Mouse (Mus musculus): ENCODE measurements at regions not wholly inside any gene's neighbourhood (a gene's known extent, or its start where the extent isn't known, plus 50 kb on each side); places are given as distances from the start of the nearest gene placed in this dataset.

- Histone ChIP-seq H3K27ac (ENCODE audit: poor library complexity, severe bottlenecking) (no peak overlapping the region), H3K4me1 (replicated peaks) (peaks cover under 1% of the 10 kb centered on the region; the same call in 1 of the 2 replicates), H3K9me3 (replicated peaks) (no peaks in the 10 kb centered on the region), H3K4me3 (no peak overlapping the region), H3K9ac (no peak overlapping the region), H3K4me2 (no peak overlapping the region), H3K27me3 (replicated peaks) (no peaks in the 10 kb centered on the region), H3K36me3 (no peaks in the 10 kb centered on the region)
- no peak for ATAC-seq (ENCODE audit: insufficient number of reproducible peaks, low FRiP score)
- 84% methylated on average over 3 of the region's 3 CpGs for WGBS
Measured at GRCm38 (mm10) chr15:67342050-67342449, 841.3 kb upstream of the Lrrc6 start.

DNA sequence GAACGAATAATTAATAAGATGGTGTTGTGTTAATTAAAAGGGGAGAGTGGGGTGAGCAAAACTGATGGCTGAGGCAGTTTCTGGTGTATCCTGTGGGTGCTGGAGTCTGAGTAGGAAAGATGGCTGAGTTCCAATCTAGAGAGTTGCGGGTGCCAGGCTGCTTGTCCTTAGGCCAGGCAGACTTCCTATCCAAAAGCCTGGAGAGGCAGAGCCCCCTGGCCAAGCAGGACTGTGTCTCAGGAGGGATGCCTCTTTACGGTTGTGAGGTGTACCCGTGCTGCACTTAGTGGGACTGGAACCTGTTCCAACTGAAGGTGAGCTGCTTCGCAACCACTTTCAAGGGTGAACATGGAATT lies 836.3 kb upstream of the Lrrc6 start:
- ATAC-seq (ENCODE audit: insufficient number of reproducible peaks, low FRiP score) = no peak
- peaks cover 12% of the 10 kb centered on the region for H3K4me1 ChIP-seq (replicated peaks)
- H3K9ac ChIP-seq = no peak overlapping the region
- H3K27ac ChIP-seq (ENCODE audit: poor library complexity, severe bottlenecking) = no peak overlapping the region
- no peaks in the 10 kb centered on the region for H3K9me3 ChIP-seq (replicated peaks)
- no peak overlapping the region for H3K4me2 ChIP-seq
- no peaks in the 10 kb centered on the region for H3K27me3 ChIP-seq (replicated peaks)
- WGBS = 82% methylated on average over 5 of the region's 5 CpGs
- H3K4me3 ChIP-seq = no peak overlapping the region
- H3K36me3 ChIP-seq = no peaks in the 10 kb centered on the region

- no peak overlapping the region for H3K4me3 ChIP-seq
- H3K4me1 ChIP-seq (replicated peaks) = peaks cover 12% of the 10 kb centered on the region
- ATAC-seq (ENCODE audit: insufficient number of reproducible peaks, low FRiP score) = no peak
- 44% methylated on average over 5 of the region's 5 CpGs for WGBS
- no peak overlapping the region for H3K4me2 ChIP-seq
- no peaks in the 10 kb centered on the region for H3K27me3 ChIP-seq (replicated peaks)
- H3K36me3 ChIP-seq = no peaks in the 10 kb centered on the region
- no peak overlapping the region for H3K9ac ChIP-seq
- no peak overlapping the region for H3K27ac ChIP-seq (ENCODE audit: poor library complexity, severe bottlenecking)
- H3K9me3 ChIP-seq (replicated peaks) = no peaks in the 10 kb centered on the region
Measured at GRCm38 (mm10) chr15:67336294-67337039, 835.8 kb upstream of the Lrrc6 start.

DNA sequence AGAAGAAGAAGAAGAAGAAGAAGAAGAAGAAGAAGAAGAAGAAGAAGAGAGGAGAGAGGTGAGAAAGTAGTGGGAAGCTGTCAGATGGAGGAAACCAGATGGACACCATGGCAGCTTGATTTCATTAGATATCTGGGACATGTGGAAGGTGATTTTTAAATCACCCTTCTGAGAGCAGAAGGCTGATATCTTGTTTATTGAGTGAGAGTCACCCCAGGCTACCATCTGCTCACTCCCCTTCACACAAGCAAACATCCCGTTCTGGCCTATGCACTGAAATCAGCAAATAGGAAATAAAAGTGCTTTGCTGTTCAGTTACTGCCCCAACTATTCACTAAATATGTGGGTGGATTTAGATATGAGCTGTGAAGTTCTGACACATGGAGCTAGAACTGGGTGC lies 831.8 kb upstream of the Lrrc6 start:
- no peak overlapping the region for H3K27ac ChIP-seq (ENCODE audit: poor library complexity, severe bottlenecking)
- H3K9ac ChIP-seq = no peak overlapping the region
- H3K9me3 ChIP-seq (replicated peaks) = no peaks in the 10 kb centered on the region
- no peak overlapping the region for H3K4me2 ChIP-seq
- H3K4me1 ChIP-seq (replicated peaks) = peaks cover 12% of the 10 kb centered on the region
- WGBS = 62% methylated on average over 1 of the region's 1 CpGs
- H3K27me3 ChIP-seq (replicated peaks) = no peaks in the 10 kb centered on the region
- ATAC-seq (ENCODE audit: insufficient number of reproducible peaks, low FRiP score) = no peak
- H3K36me3 ChIP-seq = no peaks in the 10 kb centered on the region
- no peak overlapping the region for H3K4me3 ChIP-seq

GRCm38 (mm10) chr15:67320292-67320691 lies 819.6 kb upstream of the Lrrc6 start:
- H3K4me3 ChIP-seq = no peak overlapping the region
- no peaks in the 10 kb centered on the region for H3K9me3 ChIP-seq (replicated peaks)
- no peaks in the 10 kb centered on the region for H3K4me1 ChIP-seq (replicated peaks)
- WGBS = 69% methylated on average over 2 of the region's 2 CpGs
- H3K27me3 ChIP-seq (replicated peaks) = no peaks in the 10 kb centered on the region
- H3K36me3 ChIP-seq = no peaks in the 10 kb centered on the region
- H3K9ac ChIP-seq = no peak overlapping the region
- ATAC-seq (ENCODE audit: insufficient number of reproducible peaks, low FRiP score) = no peak
- no peak overlapping the region for H3K4me2 ChIP-seq
- no peak overlapping the region for H3K27ac ChIP-seq (ENCODE audit: poor library complexity, severe bottlenecking)

DNA sequence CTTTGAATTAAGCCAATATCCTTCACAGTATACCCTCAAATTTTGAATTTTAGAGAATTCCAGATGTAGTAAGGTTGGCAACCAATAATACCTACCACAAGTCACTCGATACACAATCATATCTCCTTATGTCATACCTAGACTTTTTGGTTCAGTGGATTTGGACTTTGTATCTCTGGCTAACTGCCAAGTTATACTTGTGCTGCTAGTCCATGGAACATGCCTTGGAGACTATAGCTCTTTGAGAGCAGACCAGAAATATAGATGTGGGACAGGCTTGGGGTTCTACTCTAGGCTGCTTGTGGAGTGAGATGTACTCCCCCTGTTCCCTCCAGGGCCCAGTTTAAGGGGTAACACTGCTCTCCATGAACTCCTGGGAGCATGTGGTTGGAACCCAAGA lies 814.5 kb upstream of the Lrrc6 start:
- Histone ChIP-seq H3K9me3 (replicated peaks) (no peaks in the 10 kb centered on the region), H3K27ac (ENCODE audit: poor library complexity, severe bottlenecking) (no peak overlapping the region), H3K4me1 (replicated peaks) (no peaks in the 10 kb centered on the region), H3K4me2 (no peak overlapping the region), H3K9ac (no peak overlapping the region), H3K27me3 (replicated peaks) (no peaks in the 10 kb centered on the region), H3K36me3 (no peaks in the 10 kb centered on the region), H3K4me3 (no peak overlapping the region)
- no peak for ATAC-seq (ENCODE audit: insufficient number of reproducible peaks, low FRiP score)
- 86% methylated on average over 1 of the region's 1 CpGs for WGBS

- Histone ChIP-seq H3K27me3 (replicated peaks) (no peaks in the 10 kb centered on the region), H3K4me1 (replicated peaks) (no peaks in the 10 kb centered on the region)
- no peak for ATAC-seq (ENCODE audit: insufficient number of reproducible peaks, low FRiP score)
Measured at GRCm38 (mm10) chr15:67313648-67314047, 812.9 kb upstream of the Lrrc6 start.

GRCm38 (mm10) chr15:67305681-67306080 lies 805.0 kb upstream of the Lrrc6 start:
- Histone ChIP-seq H3K9ac (no peak overlapping the region), H3K27ac (ENCODE audit: poor library complexity, severe bottlenecking) (no peak overlapping the region), H3K4me3 (no peak overlapping the region), H3K36me3 (no peaks in the 10 kb centered on the region), H3K9me3 (replicated peaks) (no peaks in the 10 kb centered on the region), H3K4me1 (replicated peaks) (peaks cover 13% of the 10 kb centered on the region), H3K4me2 (no peak overlapping the region), H3K27me3 (replicated peaks) (no peaks in the 10 kb centered on the region)
- WGBS = 41% methylated on average over 1 of the region's 1 CpGs
- no peak for ATAC-seq (ENCODE audit: insufficient number of reproducible peaks, low FRiP score)

More at GRCm38 (mm10) chr15:67313648-67314047, 812.9 kb upstream of the Lrrc6 start:
- Histone ChIP-seq H3K9ac (no peak overlapping the region), H3K27ac (ENCODE audit: poor library complexity, severe bottlenecking) (no peak overlapping the region), H3K36me3 (no peaks in the 10 kb centered on the region), H3K4me2 (no peak overlapping the region), H3K9me3 (replicated peaks) (no peaks in the 10 kb centered on the region), H3K4me3 (no peak overlapping the region)

- H3K4me2 ChIP-seq = no peak overlapping the region
- no peaks in the 10 kb centered on the region for H3K36me3 ChIP-seq
- no peak overlapping the region for H3K27ac ChIP-seq (ENCODE audit: poor library complexity, severe bottlenecking)
- no peaks in the 10 kb centered on the region for H3K27me3 ChIP-seq (replicated peaks)
- no peak overlapping the region for H3K4me3 ChIP-seq
- peaks cover 16% of the 10 kb centered on the region for H3K4me1 ChIP-seq (replicated peaks)
- H3K9me3 ChIP-seq (replicated peaks) = no peaks in the 10 kb centered on the region
- no peak overlapping the region for H3K9ac ChIP-seq
- WGBS = 81% methylated on average over 1 of the region's 1 CpGs
- ATAC-seq (ENCODE audit: insufficient number of reproducible peaks, low FRiP score) = no peak
Measured at GRCm38 (mm10) chr15:67303804-67304203, 803.1 kb upstream of the Lrrc6 start.

- Histone ChIP-seq H3K9ac (no peak overlapping the region), H3K4me1 (replicated peaks) (peaks cover 16% of the 10 kb centered on the region), H3K36me3 (no peaks in the 10 kb centered on the region), H3K4me3 (no peak overlapping the region), H3K27ac (ENCODE audit: poor library complexity, severe bottlenecking) (no peak overlapping the region; the same call in 1 of the 2 replicates), H3K4me2 (no peak overlapping the region), H3K27me3 (replicated peaks) (no peaks in the 10 kb centered on the region), H3K9me3 (replicated peaks) (no peaks in the 10 kb centered on the region)
- WGBS = 37% methylated on average over 6 of the region's 6 CpGs
- no peak for ATAC-seq (ENCODE audit: insufficient number of reproducible peaks, low FRiP score)
Measured at GRCm38 (mm10) chr15:67301871-67302363, 801.2 kb upstream of the Lrrc6 start.

GRCm38 (mm10) chr15:67301024-67301423 lies 800.3 kb upstream of the Lrrc6 start:
- H3K36me3 ChIP-seq = no peaks in the 10 kb centered on the region
- H3K27ac ChIP-seq (ENCODE audit: poor library complexity, severe bottlenecking) = no peak overlapping the region
- H3K27me3 ChIP-seq (replicated peaks) = no peaks in the 10 kb centered on the region
- whole genome bisulfite sequencing = 31% methylated on average over 4 of the region's 4 CpGs
- H3K4me2 ChIP-seq = no peak overlapping the region
- H3K4me3 ChIP-seq = no peak overlapping the region
- no peaks in the 10 kb centered on the region for H3K9me3 ChIP-seq (replicated peaks)
- H3K4me1 ChIP-seq (replicated peaks) = peaks cover 16% of the 10 kb centered on the region
- no peak overlapping the region for H3K9ac ChIP-seq
- ATAC-seq (ENCODE audit: insufficient number of reproducible peaks, low FRiP score) = no peak

DNA sequence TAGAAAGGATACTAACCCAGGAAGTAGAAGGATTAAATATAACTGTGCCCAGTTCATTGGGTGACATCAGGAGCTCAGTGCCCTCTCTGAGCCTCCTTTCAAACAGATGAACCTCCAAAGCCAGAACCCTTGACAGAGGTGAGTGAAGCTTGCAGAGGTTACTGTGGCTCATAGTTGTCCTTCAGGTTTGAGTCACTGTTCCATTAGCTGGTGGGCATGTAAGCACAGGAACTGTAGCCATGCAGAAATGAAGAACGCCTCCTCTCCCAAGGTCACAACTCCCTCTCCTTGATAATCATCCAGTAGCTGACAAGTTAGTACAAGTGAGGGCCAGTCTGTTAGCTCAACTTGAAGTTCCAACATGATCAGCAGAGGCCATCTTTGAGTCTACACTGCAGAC lies 794.1 kb upstream of the Lrrc6 start:
- ATAC-seq (ENCODE audit: insufficient number of reproducible peaks, low FRiP score) = no peak
- Histone ChIP-seq H3K4me2 (no peak overlapping the region), H3K4me3 (no peak overlapping the region), H3K27me3 (replicated peaks) (no peaks in the 10 kb centered on the region), H3K27ac (ENCODE audit: poor library complexity, severe bottlenecking) (no peak overlapping the region), H3K4me1 (replicated peaks) (no peaks in the 10 kb centered on the region), H3K9ac (no peak overlapping the region), H3K9me3 (replicated peaks) (no peaks in the 10 kb centered on the region), H3K36me3 (no peaks in the 10 kb centered on the region)
- 86% methylated on average over 1 of the region's 1 CpGs for WGBS

All from heart, embryonic 12.5 days (tissue).